Mouse (Mus musculus) heart, embryonic 16.5 days (tissue): ENCODE results near the gene Dydc2. TPM values are rescaled to one million over a fixed set of nuclear protein-coding genes. Genes with fewer than 3 reads are reported as not detected.

Source experiments
- ATAC-seq: fragments of 200-750 bp; cut with Nextera tagmentation; replicated peaks from 2 replicates; pipeline ENCODE4 v1.8.0; 2017; ENCODE audit warnings: moderate number of reproducible peaks; ENCODE audit not compliant: insufficient read depth, low FRiP score; ENCODE audit errors: extremely low read depth
- H3K27ac ChIP-seq: fragments of 300-500 bp; sonication (generic); 2 replicates; pipeline ENCODE4 v1.5.1; 2014; ENCODE audit warnings: mild to moderate bottlenecking, low read length, control low read depth, moderate library complexity
- H3K27me3 ChIP-seq: fragments of 300-500 bp; sonication (generic); 2 replicates; pipeline ENCODE4 v1.6.1; 2014; ENCODE audit warnings: low read length, mixed read lengths; ENCODE audit not compliant: control insufficient read depth, insufficient read depth
- H3K36me3 ChIP-seq: fragments of 300-500 bp; sonication (generic); 2 replicates; pipeline ENCODE4 v1.6.1; 2014; ENCODE audit not compliant: control insufficient read depth, insufficient read depth
- H3K4me1 ChIP-seq: fragments of 300-500 bp; sonication (generic); 2 replicates; pipeline ENCODE4 v1.6.1; 2014; ENCODE audit warnings: low read length, mixed read lengths; ENCODE audit not compliant: control insufficient read depth, insufficient read depth
- H3K4me2 ChIP-seq: fragments of 300-500 bp; sonication (generic); 2 replicates; pipeline ENCODE4 v1.6.1; 2014; ENCODE audit warnings: low read depth, mild to moderate bottlenecking, control low read depth, low read length
- H3K4me3 ChIP-seq: fragments of 300-500 bp; sonication (generic); 2 replicates; pipeline ENCODE4 v1.5.1; 2014; ENCODE audit warnings: mild to moderate bottlenecking, control low read depth, low read length
- H3K9ac ChIP-seq: fragments of 300-500 bp; sonication (generic); 2 replicates; pipeline ENCODE4 v1.6.1; 2014; ENCODE audit warnings: low read length, control low read depth
- H3K9me3 ChIP-seq: fragments of 300-500 bp; sonication (generic); replicated peaks from 2 replicates; pipeline ENCODE4 v1.6.1; 2016; ENCODE audit warnings: low read length; ENCODE audit not compliant: control insufficient read depth
- WGBS: fragments of 180-500 bp; shearing (Covaris S2); extraction: QIAGEN DNeasy Blood & Tissue Kit; methylation state at CpG from one replicate; pipeline ENCODE4 v1.1.7; 2014; 5-methylcytosine and 5-hydroxymethylcytosine counted together
- polyA plus RNA-seq: library from polyadenylated mRNA; unstranded; fragments of >200 nt; fragmentation: Nextera tagmentation; extraction: Ambion mirVana; gene quantifications from 2 replicates; pipeline ENCODE4 v1.2.1, GENCODE M21; 2015

Gene Dydc2
- polyA plus RNA-seq, 1 experiment from 2014 or later: 0.17 TPM

- Histone ChIP-seq H3K27ac (no peak overlapping the region), H3K4me2 (no peak overlapping the region), H3K9me3 (no peaks in the 10 kb centered on the region), H3K4me1 (peaks cover 6% of the 10 kb centered on the region), H3K9ac (no peak overlapping the region), H3K27me3 (no peaks in the 10 kb centered on the region), H3K36me3 (peaks cover 3% of the 10 kb centered on the region; the same call in 1 of the 2 replicates), H3K4me3 (no peak overlapping the region)
- 79% methylated on average over 7 of the region's 7 CpGs for WGBS
- ATAC-seq: no peak
Measured at GRCm38 (mm10) chr14:40999904-41000645, 68.9 kb downstream of the Dydc2 start.

Other genes with a start within 250 kb of the Dydc2 start
- gene Sh2d4b, start 175.9 kb downstream of the Dydc2 start, polyA plus RNA-seq: 2.5 and 4.3 TPM in 2 replicates
- gene Tspan14, start 102.4 kb downstream of the Dydc2 start, polyA plus RNA-seq: 44.4 and 46.1 TPM in 2 replicates
- 35.8 and 40.3 TPM in 2 replicates for gene Fam213a, start 55.4 kb downstream of the Dydc2 start, polyA plus RNA-seq
- not detected in 2 replicates for gene Dydc1, start 3.7 kb upstream of the Dydc2 start, polyA plus RNA-seq
- 0.41 and 1.2 TPM in 2 replicates for gene Mat1a, start 35.8 kb upstream of the Dydc2 start, polyA plus RNA-seq
- 1.5 and 22.7 TPM in 2 replicates for gene Sftpa1, start 62.6 kb upstream of the Dydc2 start, polyA plus RNA-seq
- not detected in 2 replicates for gene Mbl1, start 82.2 kb upstream of the Dydc2 start, polyA plus RNA-seq
- 0.11 and 0.26 TPM in 2 replicates for gene Sftpd, start 115.9 kb upstream of the Dydc2 start, polyA plus RNA-seq
- gene Gm2832, start 209.6 kb upstream of the Dydc2 start, polyA plus RNA-seq: not detected in 2 replicates